Mouse (Mus musculus) forelimb bud, embryonic 11.5 days (tissue): ENCODE data around the gene Mthfd1l.
"Not testable (repeated sequence)": the region's sequence is repeated elsewhere in the genome, so short reads cannot be mapped to it uniquely, and the experiment has no call there.

Experiments
- DNase-seq: peaks from one replicate; pipeline ENCODE4 v3.0.0-alpha.2; 2012; ENCODE audit warnings: low read depth, low spot score

The Mthfd1l gene

DNA sequence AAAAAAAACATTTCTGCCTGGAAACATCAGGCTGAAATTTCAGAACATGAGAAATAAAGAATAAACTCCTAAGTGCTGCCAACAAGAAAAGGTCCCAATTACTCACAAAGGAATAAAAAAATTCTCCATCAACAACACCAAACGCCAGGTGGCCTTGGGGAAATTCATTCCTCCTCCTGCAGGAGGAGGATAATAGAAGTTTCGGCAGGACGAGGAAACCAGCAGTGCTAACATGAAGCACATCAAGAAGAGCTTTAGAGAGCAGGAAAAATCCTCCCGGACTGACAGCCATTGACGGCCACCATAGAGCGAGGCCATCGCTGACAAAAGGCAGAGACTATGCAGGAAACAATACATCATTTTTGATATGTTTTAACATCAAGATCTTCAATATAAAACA is 71.5 kb downstream of the Mthfd1l start:
- no peak for DNase-seq

DNA sequence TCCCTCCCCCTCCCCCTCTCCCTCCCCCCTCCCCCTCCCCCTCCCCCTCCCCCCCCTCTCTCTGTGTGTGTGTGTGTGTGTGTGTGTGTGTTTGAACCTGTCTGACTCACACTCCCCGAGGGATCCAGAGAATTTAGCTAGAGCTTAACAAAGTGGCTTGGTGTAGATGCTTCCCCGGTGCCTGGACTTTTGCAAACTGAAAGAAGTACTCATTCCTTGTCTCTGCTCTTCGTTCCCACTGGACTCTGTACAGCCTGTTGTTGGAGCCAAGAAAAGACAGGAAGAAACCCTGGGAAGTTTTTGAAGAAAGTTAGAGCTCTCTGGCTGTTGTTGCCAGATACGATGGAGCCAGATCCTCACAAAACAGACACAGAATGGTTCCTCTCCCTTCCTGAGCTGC is 73.6 kb downstream of the Mthfd1l start:
- no peak for DNase-seq

DNA sequence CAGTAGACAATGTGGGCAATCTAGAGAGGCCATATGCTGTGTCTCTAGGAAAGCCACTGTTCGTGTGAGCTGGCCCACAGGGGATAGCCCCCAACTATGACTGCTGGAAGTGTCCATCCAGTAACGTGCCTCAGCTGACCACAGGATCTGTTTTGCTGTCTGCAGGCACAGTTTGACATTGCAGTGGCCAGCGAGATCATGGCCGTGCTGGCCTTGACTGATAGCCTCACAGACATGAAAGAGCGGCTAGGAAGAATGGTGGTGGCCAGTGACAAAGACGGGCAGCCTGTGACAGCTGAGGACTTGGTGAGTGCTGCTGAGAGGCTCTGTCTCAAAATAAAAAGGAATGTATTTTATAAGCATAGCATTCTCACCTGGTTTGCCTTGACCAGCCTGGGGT is 74.7 kb downstream of the Mthfd1l start:
- no peak for DNase-seq

DNA sequence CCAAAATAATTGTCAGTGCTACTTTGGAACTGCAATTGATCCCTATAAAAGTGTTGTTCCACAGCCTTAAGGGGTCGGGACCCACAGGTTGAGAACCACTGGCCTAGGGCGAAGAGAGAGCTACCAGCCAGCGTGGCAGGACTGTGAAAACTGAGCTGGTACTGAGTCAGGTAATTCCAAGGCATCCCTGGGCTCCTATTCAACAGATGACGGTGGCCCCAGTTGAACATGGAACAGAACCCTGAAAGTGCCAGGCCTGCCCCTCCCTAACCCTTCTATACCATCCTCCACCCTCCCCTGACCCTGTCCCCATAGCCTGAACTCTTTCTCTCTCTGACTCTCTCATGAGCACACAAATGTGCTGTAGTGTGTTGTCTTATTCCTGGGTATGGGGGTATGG is 77.3 kb downstream of the Mthfd1l start:
- DNase-seq, result no peak

DNA sequence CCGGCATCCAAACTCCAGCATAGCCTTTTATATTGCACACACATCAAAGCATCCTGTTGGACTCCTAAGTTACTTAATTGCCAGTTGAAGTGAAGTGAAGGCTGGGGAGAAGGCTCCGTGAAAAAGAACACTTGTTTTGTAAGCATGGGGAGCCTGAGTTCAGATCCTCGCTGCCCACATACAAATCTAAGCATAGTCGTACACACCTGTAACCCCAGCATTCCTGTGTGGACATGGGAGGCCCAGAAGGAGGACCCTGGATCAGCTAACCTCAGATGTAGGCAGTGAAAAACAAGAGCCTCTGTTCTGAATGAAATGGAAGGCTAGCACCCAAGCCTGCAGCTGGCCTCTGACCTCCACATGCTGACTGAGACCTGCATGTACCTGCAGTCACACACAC is 79.8 kb downstream of the Mthfd1l start:
- DNase-seq, result no peak

DNA sequence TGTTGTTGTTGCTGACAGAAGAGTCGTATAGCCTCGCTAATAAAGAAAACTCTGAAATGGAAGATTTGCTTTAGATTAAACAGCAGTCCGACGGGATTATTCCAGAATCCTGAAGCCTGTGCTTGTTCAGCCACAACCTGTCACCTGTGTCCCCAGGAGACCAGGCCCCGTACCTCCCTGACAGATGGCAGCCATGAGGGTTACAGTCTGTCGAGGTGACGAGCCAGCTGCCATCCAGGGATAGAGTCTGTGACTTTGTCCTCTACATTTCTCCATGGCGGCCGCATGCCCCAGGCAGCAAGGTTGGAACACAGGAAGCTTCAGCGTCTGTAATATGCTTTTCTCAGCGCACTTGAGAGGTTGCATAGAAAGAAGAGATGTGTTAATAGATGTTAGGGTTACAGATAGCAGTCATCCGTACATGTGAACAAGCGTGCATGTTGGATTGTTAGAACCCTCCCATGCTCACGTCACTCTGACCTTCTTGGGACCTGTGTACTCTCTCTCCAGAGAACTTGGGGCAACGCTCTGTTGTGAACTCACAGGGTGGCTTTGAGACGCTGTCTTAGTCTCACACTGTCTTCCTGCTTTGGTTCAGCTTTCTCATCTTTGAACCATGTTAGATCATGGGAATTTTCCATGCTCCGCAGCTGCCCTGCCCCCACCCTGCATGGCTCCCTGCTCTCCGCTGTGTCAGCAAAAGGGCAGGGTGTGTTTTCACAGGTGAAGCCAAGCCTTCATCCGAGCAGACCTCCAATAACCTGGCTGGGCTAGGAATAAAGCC is 80.6 kb downstream of the Mthfd1l start:
- no peak for DNase-seq

DNA sequence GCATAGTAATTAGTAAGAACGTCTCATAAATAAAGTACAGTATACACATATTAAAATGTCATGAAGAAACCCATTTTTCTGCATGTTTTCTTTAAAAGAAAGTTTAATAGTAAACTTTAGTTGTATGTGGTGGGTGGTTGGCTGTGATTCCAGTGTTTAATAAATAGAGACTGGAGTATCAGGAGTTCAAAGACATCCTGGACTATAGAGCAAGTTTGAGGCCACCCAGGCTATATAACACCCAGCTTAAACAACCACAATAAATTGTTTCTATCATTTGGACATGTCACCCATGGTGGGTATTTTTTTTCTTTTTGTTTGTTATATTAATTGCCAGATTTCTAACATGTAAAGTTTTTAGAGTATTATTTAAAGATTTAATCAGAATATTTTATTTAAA is 81.7 kb downstream of the Mthfd1l start:
- DNase-seq, result no peak

DNA sequence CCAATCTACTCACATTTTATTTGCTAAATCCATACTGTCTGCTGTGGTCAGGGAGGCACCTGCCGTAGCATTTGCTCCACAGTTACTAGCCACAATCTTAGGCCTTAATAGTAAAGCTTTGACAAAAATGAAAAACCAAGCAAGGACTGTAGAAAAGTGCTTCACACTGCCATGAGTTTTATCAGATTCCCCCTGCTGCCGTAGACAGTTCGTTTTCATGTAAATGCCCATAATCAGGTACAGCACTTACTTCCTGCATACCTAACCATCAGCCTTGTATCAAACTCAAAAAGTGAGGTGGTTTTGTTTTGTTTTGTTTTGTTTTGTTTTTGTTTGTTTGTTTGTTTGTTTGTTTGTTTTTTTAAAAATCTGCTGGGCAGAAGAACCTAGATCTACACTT is 84.5 kb downstream of the Mthfd1l start:
- DNase-seq, result no peak

DNA sequence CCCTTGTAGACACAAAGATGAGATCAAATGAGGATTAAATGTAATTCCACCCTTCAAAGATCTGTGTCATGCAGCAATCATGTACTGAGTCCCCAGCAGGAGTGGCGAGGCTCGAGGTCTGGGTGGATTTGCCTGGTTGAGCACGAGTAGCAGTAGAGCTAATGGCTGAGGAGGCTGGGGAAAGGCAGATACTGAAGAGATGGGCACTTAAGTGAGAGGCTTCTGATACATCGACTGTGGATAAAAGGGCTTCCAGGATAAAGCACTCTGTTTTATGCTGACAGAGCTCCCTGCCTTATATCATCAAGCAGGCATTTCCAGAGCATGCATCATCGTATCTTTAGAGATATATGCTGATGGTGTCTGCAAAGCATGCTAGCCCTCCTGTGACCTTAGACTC is 84.9 kb downstream of the Mthfd1l start:
- DNase-seq, result no peak

DNA sequence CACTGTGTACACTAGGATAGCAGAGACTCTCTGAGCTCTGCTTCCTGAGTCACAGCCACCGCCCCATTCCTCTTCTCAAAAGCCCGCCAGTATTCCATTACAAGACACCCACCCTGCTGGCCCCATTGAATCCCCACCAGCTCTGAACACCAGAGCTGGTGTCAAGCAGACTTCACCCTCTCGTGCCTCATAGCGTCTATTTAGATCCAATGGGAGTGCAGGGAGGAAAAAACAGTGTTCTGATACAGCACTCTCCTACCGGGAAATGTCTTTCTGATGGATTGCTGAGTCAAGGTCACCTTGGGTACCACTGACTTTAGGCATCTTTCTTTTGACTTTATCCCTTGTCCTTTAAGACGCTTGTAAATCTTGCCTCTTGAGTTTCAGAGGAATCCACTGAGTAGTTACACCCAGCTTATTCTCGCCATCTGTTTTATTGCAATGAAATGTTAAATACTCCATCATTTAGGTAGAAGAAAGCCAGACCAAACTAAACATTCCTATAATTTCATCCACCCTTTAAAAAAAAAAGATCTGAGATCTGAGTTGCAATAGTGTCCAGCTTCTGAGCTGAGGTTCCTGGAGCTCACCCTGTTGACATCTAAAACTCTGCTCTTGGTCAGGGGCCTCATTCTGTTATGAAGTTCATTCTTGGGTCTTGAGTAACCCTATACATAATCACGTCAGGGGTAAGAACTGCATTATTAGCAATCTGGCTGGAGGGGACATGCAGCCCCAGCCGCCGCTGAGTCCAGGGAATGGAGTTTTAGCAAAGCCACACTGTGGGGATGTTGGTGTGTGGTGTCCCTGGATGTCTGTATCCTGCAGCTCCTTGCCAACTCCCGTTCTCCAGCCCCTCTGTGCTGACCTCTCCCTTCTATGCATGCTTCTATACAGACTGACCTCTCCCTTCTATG is 88.4 kb downstream of the Mthfd1l start:
- no peak for DNase-seq

DNA sequence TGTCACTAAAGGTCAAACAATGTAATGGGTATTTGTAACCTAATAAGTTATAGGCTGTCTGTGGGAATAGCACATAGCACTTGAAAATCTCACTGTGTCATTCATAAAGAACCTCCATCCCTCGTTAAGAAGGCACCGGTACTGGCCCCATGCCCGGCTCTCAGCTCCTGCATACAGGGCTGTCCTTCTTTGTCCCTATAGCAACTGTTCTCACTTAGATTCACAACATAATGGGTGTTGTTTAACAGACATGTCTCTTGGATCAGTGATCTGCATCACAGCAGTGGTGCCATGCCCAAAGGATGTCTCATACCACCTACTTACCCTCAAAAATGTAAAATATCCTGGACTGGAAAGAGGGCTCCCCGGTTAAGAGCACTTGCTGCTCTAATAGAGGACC is 90.6 kb downstream of the Mthfd1l start:
- DNase-seq, result no peak

DNA sequence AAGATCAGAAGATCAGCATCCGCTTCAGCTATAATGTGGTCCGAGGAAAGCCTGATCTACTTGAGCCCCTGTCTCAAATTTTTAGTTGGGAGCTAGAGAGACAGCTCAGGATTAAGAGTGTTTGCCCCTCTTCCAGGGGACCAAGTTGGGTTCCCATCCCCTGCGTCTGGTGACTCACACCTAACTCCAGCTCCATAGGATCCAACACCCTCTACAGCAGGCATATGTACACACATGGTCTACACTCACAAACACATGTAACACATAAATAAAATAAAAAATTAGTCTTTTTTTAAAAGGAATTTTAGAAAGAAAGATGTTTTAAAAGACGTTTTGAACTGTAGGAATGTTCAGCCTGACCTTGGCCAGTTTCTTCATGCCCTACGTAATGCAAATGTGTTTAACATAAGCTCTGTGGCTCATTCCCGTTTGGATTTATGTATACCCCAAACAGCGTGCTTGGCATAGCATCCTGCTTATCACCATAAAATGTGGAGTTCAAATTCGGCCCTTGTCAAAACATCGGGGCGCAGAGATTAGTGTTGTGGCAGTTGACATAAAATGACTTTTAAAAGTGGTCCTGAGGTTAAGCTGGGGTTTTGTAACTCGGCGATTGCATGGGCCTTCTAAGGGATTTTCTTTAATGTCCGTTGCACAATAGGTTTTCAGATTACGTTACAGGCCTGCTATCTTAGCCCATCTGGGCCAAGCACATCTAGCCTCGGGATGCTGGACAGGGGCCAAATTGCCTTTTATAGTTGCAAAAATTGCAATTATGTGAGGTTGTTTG is 92.6 kb downstream of the Mthfd1l start:
- no peak for DNase-seq

DNA sequence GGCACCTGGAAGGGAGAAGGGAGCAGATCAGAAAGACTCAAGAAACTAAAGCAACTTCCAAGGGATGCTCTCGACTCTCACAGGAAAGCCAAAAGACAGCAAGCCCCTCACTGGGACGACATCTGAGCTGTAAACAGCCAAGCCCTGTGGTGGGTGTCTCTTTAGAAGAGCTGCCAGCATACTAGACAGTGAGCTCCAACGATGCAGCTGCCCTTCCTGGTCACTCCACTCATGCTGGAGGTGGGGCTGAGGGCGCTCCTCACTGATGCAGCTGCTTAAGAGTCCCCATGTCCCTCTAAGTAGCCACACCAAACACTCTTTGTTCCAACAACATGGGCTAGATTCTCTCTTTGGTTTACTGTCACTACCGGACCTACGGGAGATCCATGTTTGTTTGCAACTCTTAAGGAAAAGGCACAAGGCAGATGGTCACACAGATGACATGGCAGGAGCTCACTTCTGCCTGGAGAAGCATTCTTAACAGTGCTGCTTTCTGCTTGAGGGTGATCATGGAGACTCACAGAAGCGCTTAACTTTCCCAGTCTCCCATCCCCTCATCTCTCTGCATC is 96.4 kb downstream of the Mthfd1l start:
- DNase-seq, result no peak

DNA sequence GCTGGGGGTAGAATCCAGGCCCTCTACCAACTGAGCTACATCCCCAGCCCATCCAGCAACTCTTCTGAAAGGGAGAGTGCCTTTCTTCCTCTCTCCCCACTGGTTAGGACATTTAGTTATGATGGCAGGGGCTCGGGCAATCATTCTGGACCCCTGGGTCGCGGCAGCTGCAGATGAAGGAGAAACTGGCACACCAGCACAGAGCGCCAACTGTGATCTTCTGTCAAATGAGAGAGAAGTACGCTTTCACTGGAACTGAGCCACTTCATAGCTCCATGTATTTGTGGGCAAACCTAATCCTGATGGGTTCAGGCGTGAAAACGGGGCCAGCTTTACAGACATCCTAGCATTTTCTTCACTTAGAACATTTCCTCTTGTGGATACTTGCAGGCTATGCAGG is 97.1 kb downstream of the Mthfd1l start:
- DNase-seq, result no peak

DNA sequence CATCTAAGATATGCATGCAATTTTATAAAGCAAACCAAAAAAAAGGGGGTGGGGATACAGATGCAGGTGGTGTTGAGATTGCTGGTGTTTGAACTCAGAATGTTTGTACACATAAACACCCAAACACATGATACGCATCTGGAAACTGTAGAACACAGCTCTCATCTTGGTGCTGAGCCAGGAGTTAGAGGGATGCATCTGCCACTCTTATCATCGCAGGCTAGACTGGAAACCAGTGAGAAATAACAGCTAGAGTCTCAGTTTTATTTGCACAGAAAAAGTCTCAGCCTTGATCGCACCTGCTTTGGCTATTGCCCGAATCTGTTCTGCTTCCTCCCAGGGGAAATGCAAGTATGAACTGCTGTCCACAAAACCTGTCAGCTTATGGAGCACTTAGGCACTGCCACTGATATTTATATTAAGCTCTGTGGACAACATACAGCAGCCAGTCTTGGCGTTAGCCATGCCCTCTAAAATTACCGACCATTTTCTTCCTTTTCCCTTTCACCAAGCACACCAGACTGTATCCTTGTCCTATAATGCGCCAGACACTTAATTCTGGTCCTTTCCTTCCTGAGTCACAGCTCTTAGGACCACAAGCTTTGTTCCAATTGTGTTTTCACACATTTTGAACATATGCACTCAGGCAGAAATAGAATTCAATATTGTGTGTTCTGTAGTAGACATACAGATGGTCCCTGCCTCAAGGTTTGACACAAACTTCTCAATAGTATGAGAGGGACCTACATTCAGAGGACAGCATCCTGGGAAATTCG is 98.3 kb downstream of the Mthfd1l start:
- no peak for DNase-seq

DNA sequence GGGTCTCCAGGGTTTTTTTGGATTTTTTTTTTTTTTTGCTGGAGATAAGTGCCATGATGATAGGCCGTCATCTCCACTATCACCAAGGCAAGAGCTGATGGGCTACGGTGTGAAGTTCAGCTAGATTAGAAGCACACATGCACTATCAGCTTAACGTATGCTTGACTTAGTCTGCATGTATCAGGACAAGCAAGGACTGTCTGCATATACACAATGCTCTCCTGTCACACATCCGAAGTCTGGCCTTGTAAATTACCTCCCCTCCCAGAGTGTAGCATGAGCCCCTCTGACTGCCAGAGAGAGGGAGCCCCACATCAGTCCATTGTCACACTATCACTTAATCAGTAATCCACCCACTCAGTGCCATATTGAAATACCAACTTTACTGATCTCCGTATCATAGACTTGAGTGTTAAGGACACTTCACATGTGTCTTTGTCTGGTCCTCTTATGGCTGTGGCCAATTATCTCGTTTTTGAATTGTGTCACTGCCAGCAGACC is 99.0 kb downstream of the Mthfd1l start:
- no peak for DNase-seq

DNA sequence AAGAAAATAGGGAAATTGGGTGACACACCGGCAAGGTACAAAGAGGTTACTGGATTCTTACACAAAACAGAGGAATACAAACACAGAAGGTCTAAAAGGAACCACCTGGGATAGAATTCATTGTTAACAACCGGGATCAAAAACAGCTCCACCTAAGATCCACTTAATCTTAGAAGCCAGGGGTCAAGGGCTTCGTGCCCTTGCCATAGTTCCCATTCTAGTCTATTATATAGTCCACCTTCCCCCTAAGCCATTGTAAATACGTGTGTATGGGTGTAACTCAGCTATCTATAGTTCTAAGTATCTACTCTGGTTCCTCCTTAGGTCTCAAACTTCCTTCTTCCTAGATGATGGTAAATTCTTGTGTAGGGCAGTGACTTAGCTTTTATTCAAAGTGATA is 99.6 kb downstream of the Mthfd1l start:
- not testable (repeated sequence) for DNase-seq

DNA sequence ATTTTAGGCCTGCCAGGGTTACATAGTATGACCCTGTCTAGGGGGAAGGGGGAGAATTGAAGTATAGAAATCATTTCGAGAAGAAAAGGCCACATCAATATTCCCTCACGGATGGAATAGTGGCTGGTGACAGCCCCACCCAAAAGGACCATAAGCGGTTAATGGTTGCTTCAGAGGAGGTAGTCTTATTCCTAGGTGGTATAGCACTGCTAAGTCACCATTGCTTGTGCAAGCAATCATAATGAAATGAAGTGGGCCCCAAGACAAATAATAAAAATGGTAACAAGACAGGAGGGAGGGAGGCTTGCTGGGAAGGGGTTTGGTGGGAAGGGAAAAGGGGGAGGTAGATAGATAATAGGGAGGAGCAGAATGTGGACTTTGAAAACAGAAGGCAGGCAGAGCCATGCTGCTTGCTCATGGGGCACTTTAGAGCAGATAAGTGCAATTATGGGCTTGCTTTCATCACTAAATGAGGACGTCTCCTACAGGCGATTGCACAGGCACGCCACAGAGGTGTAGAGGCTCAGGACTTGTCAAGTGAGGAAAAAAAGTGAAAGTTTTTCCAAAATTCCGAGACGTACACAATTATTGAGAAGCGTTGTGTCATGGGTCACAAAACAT is 105.4 kb downstream of the Mthfd1l start:
- DNase-seq, result no peak

DNA sequence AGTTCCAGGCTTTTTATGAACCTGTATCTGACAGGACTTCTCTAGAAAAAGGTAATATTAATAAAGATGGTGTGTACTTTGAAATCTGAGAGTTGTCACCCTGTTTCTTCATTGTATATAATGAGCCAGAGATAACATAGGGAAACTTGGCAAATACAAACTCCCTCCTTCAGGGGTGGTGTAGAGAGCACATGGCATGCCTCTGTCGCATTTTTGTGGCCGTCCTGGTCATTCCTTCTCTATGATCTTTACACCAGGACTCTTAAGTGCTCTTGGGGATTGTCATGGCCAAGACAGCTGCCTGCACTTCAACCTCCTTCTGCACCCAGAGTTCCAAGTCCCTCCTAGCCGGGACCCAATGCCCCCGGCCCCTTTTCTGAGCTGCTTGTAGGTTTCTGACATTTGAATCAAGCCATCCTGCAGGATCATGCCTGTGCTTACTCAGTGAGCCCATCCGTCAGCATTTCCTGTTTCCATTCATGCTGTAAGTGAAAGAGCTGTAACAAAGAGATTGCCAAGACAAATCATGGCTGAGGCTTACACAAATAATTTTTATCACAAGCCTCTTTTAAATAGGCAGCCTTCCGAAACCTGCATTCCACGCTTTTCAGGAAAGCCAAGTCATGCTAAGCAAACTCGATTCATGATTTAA is 106.2 kb downstream of the Mthfd1l start:
- no peak for DNase-seq
